Mouse (Mus musculus) ES-E14 (cell line): Measurements from ENCODE around the gene Helz2. TPM values are rescaled to one million over a fixed set of nuclear protein-coding genes. Genes with fewer than 3 reads are reported as not detected.

Experiments used
- DNase-seq: peaks from one replicate; pipeline ENCODE4 v3.0.0-alpha.2; 2013; ENCODE audit warnings: low read depth, low spot score
- H3K27ac ChIP-seq: 2 replicates; pipeline ENCODE4 v1.5.1; 2012; ENCODE audit warnings: low read depth, mild to moderate bottlenecking, low read length, moderate library complexity, mixed read lengths; ENCODE audit not compliant: poor library complexity, insufficient read depth, severe bottlenecking
- H3K36me3 ChIP-seq: 2 replicates; pipeline ENCODE4 v1.6.1; 2012; ENCODE audit warnings: mild to moderate bottlenecking, low read length, moderate library complexity, mixed read lengths; ENCODE audit not compliant: control insufficient read depth, poor library complexity, insufficient read depth, severe bottlenecking
- H3K4me1 ChIP-seq, 2 experiments: fragments of 150-350 bp in 1 of 2; sonication (generic) in 1 of 2; 2 replicates each; pipeline ENCODE4 v1.6.1; 2012; ENCODE audit warnings: low read length in 2 of 2, mild to moderate bottlenecking in 1 of 2, mixed read lengths in 1 of 2; ENCODE audit not compliant: control insufficient read depth in 2 of 2, insufficient read depth in 2 of 2, poor library complexity in 1 of 2
- H3K4me3 ChIP-seq, 2 experiments: fragments of 150-350 bp in 1 of 2; sonication (generic) in 1 of 2; 2 replicates each; pipeline ENCODE4 v1.5.1; 2012; ENCODE audit warnings: low read length in 2 of 2, low read depth in 1 of 2, mild to moderate bottlenecking in 1 of 2, mixed read lengths in 1 of 2; ENCODE audit not compliant: insufficient read depth in 1 of 2, poor library complexity in 1 of 2, severe bottlenecking in 1 of 2
- H3K9ac ChIP-seq: 2 replicates; pipeline ENCODE4 v1.6.1; 2012; ENCODE audit warnings: low read depth, mild to moderate bottlenecking, low read length, mixed read lengths; ENCODE audit not compliant: poor library complexity, insufficient read depth, severe bottlenecking
- H3K9me3 ChIP-seq: fragments of 150-350 bp; sonication (generic); 2 replicates; pipeline ENCODE4 v1.6.1; 2012; ENCODE audit warnings: low read depth, mild to moderate bottlenecking, low read length; ENCODE audit not compliant: control insufficient read depth, insufficient read depth
- CHD2 ChIP-seq: IDR thresholded peaks from 2 replicates; pipeline ENCODE4 v1.6.1; 2014; ENCODE audit warnings: mild to moderate bottlenecking, low read depth, low read length, inconsistent platforms
- HCFC1 ChIP-seq: IDR thresholded peaks from 2 replicates; pipeline ENCODE4 v1.6.1; 2012; ENCODE audit warnings: low read length, inconsistent platforms, borderline replicate concordance; ENCODE audit not compliant: insufficient read depth
- MAFK ChIP-seq: IDR thresholded peaks from 2 replicates; pipeline ENCODE4 v1.6.1; 2014; ENCODE audit warnings: mild to moderate bottlenecking, low read depth, low read length, inconsistent platforms; ENCODE audit not compliant: insufficient read depth
- ZC3H11A ChIP-seq: IDR thresholded peaks from 2 replicates; pipeline ENCODE4 v1.6.1; 2012; ENCODE audit warnings: low read depth, mild to moderate bottlenecking, inconsistent platforms, low read length, borderline replicate concordance
- ZNF384 ChIP-seq: IDR thresholded peaks from 2 replicates; pipeline ENCODE4 v1.6.1; 2012; ENCODE audit warnings: low read depth, low read length, inconsistent platforms
- in situ Hi-C, 2 experiments: fragments of 600-800 bp; cut with MboI; formaldehyde crosslinking; loops; one replicate each; pipeline ENCODE4 v1.15.1; 2025; ENCODE audit warnings: low sequenced_read_pairs in 2 of 2, inconsistent platforms in 1 of 2; ENCODE audit not compliant: unreplicated experiment in 2 of 2
- total RNA-seq: library from RNA; depleted of rRNA; stranded (reverse); fragments of 300-350 nt; gene quantifications from 2 replicates; pipeline ENCODE4 v1.2.3, GENCODE M21; 2012

The Helz2 gene
- total RNA-seq, 1 experiment, result 2.2 TPM

DNA sequence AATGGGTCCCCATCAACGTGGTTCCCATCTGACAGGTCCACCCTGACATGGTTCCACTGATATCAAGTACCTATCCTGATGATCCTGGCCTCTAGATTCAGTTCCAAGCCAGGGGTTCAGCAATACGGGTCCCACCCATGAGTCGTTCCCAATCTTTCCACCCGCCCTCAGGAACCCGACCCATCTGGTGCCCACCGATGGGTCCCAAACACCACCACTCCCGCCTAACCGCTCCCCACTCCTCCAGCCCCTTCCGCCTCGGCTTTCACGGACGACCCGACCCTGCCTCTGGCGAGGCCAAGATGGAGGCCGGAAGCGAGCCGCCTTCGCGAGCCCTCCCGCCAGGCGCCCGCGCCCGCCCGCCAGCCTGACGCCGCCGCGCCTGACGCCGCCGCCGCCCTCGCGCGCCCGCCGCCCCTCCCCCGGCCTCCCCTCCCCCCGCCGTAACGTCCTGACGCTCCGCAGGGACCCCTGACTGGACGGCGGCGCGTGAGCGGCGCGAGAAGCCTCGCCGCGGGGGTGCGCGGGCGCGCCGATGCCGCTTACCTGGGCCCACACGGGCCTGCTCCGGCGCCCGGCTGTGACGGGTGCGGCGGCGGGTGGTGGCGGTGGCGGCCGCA is 45.6 kb upstream of the Helz2 start:
- peak overlapping the region; percentile 99 for H3K27ac ChIP-seq
- H3K36me3 ChIP-seq, result no peaks in the 10 kb centered on the region; the same call in 1 of the 2 replicates
- peaks cover 4 to 5% of the 10 kb centered on the region in 2 experiments; a peak in 2 of 4 replicates for H3K4me1 ChIP-seq
- TF ChIP-seq HCFC1 (0 out of 2 replicates have a peak, but pooled peaks have one; percentile 17), MAFK (no peak)
- peak; percentile 40 for DNase-seq
- in situ Hi-C loops, result no loop called here
- H3K4me3 ChIP-seq, result peak overlapping the region; percentile 95 to 98
- H3K9ac ChIP-seq, result peak overlapping the region; percentile 100
- H3K9me3 ChIP-seq, result no peaks in the 10 kb centered on the region

DNA sequence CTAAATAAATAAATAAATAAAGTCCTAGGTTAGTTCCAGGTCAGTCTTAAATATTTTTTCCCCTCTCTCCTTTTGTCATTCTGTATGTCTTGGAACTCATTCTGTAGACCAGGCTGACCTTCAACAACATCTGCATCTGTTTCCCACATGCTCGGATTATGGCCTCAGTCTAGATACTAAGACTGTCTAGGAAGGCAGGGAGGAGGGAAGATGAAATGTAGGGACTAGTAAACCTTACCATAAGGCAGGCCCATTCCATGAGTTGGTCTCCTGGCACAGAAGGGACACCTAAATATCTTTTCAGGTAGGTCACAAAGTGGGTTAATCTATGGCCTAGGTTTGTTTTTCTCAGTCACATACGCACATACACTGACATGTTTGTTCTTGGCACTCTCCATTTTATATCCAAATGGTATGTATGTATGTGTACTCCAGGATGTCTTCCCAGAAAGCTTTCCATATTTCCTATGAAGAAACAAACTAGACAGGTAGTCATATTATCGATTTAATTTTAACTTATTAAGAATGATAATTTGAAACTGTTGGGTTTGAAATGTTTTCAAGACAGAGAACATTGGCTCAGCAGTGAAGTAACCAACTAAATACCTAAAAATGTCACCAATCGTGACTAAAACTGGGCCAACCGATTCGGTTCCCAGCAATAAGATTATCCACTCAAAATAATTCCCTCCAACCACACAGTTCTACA is 45.0 kb upstream of the Helz2 start:
- H3K36me3 ChIP-seq, result no peaks in the 10 kb centered on the region; the same call in 1 of the 2 replicates
- no peaks in the 10 kb centered on the region for H3K9me3 ChIP-seq
- DNase-seq, result no peak
- peak overlapping the region; percentile 95 to 98 for H3K4me3 ChIP-seq
- H3K4me1 ChIP-seq, result peaks cover 4 to 5% of the 10 kb centered on the region in 2 experiments; a peak in 2 of 4 replicates
- H3K27ac ChIP-seq, result peak overlapping the region; percentile 99
- peak overlapping the region; percentile 100 for H3K9ac ChIP-seq
- TF ChIP-seq ZC3H11A (no peak), ZNF384 (no peak), HCFC1 (no peak), MAFK (no peak), CHD2 (no peak)
- in situ Hi-C loops, result no loop called here

DNA sequence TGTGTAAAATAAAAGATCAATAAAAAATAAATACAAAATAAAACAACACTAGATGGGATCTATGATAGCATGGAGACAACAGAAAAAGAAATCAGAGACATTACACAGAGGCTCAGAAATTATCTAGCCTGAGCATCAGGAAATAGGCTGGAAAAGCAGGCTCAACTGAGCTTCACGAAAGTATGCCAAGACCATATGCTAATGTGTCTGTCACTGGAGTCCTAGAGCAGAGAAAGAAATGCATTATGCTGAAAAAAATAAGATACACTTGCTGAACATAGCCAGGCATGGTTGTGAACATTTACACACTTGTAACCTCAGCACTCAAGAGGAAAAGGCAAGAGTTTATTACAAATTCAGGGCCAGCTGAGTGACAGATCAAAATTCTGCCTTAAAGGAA is 38.1 kb upstream of the Helz2 start:
- no peak for DNase-seq
- H3K9ac ChIP-seq, result no peak overlapping the region
- no peak for TF ChIP-seq ZNF384
- no peaks in the 10 kb centered on the region for H3K9me3 ChIP-seq
- H3K4me3 ChIP-seq, result no peak overlapping the region
- peaks cover 5% of the 10 kb centered on the region for H3K36me3 ChIP-seq
- H3K4me1 ChIP-seq, result no peaks in the 10 kb centered on the region; a peak in 1 of 4 replicates
- no peak overlapping the region for H3K27ac ChIP-seq
- in situ Hi-C loops, result no loop called here

DNA sequence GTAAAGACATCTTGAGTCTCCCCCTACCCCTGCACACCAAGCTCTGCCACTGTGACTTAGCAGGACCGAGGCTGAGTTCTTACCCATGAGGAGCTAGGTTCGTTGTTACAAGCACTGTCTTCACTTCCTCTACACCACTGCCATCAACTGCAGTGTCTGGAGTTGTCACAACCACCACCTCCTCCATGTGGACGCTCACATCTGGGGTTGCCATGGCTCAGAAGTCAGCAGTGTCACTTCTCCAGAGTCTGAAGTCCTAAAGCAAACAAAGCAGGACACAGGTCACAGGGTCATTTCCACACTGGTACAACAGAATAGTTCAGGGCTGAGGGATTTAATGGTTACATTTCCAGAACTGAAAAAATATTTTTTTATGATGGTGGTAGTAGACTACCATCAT is 36.0 kb upstream of the Helz2 start:
- Histone ChIP-seq H3K36me3 (peaks cover 5% of the 10 kb centered on the region), H3K27ac (no peak overlapping the region), H3K9me3 (no peaks in the 10 kb centered on the region), H3K4me3 (no peak overlapping the region), H3K4me1 (no peaks in the 10 kb centered on the region), H3K9ac (no peak overlapping the region)
- no peak for DNase-seq
- in situ Hi-C loops, result no loop called here
- TF ChIP-seq ZNF384 (no peak), HCFC1 (no peak)

DNA sequence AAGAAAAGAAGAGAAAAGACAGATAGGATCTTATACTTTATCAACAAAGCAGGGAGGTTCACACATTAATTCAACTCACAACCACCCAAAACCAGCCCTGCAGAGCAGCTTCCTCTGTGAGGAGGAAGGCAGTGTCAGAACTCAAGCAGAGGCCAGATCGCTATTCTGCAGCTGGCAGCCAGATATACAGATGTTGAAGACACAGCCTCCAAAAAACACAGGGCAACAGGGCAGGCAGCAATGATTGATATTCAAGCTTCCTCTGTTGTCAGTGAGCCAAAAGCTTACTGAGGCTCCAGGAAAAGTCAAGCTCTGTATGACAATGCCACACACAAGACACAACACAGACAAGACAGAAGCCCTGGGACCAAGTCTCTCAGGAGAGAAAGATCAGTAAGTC is 34.9 kb upstream of the Helz2 start:
- no peak overlapping the region for H3K27ac ChIP-seq
- no peak for DNase-seq
- no peaks in the 10 kb centered on the region for H3K9me3 ChIP-seq
- no peak overlapping the region for H3K4me3 ChIP-seq
- H3K9ac ChIP-seq, result no peak overlapping the region
- no peaks in the 10 kb centered on the region; a peak in 1 of 4 replicates for H3K4me1 ChIP-seq
- no peak for TF ChIP-seq ZC3H11A
- in situ Hi-C loops, result no loop called here
- peaks cover 5% of the 10 kb centered on the region for H3K36me3 ChIP-seq
